Mouse (Mus musculus) cortical plate, adult 2 months (tissue): ENCODE measurements around the gene Gm10282. TPM values are rescaled to one million over a fixed set of nuclear protein-coding genes. Genes with fewer than 3 reads are reported as not detected.

Experiments used
- H3K27ac ChIP-seq: fragments of 200-500 bp; 2 replicates; pipeline ENCODE4 v1.5.1; 2012; ENCODE audit warnings: low read length, control low read depth, inconsistent platforms; ENCODE audit not compliant: insufficient read depth
- H3K4me1 ChIP-seq: fragments of 200-500 bp; 2 replicates; pipeline ENCODE4 v1.6.1; 2011; ENCODE audit warnings: low read length; ENCODE audit not compliant: control insufficient read depth, insufficient read depth
- H3K4me3 ChIP-seq: fragments of 200-500 bp; 2 replicates; pipeline ENCODE4 v1.5.1; 2011; ENCODE audit warnings: mild to moderate bottlenecking, low read length, control low read depth; ENCODE audit not compliant: insufficient read depth
- CTCF ChIP-seq: fragments of 200-500 bp; IDR thresholded peaks from 2 replicates; pipeline ENCODE4 v1.5.1; 2011; ENCODE audit warnings: mild to moderate bottlenecking, control low read depth, low read length; ENCODE audit not compliant: insufficient read depth; ENCODE audit errors: extremely low read depth
- POLR2A ChIP-seq: fragments of 200-500 bp; IDR thresholded peaks from 2 replicates; pipeline ENCODE4 v1.6.1; 2011; ENCODE audit warnings: mild to moderate bottlenecking, low read length, control low read depth; ENCODE audit not compliant: insufficient read depth; ENCODE audit errors: extremely low read depth
- polyA plus RNA-seq: library from polyadenylated mRNA; depleted of rRNA; stranded (reverse); fragments of >200 nt; gene quantifications from 2 replicates; pipeline ENCODE4 v1.2.3, GENCODE M21; 2012

Gm10282 gene
- polyA plus RNA-seq, 1 experiment, result 5.4 TPM

- Histone ChIP-seq H3K4me1 (no peaks in the 10 kb centered on the region; the same call in none of the 2 replicates), H3K4me3 (no peak overlapping the region), H3K27ac (no peak overlapping the region)
- no peak for TF ChIP-seq CTCF
- TF ChIP-seq POLR2A, result no peak
Measured at GRCm38 (mm10) chr8:72324708-72325107, 19.6 kb upstream of the Gm10282 start.

- no peak overlapping the region for H3K27ac ChIP-seq
- TF ChIP-seq CTCF (no peak), POLR2A (no peak)
- H3K4me1 ChIP-seq, result no peaks in the 10 kb centered on the region; the same call in none of the 2 replicates
- H3K4me3 ChIP-seq, result no peak overlapping the region
Measured at GRCm38 (mm10) chr8:72324036-72324706, 19.1 kb upstream of the Gm10282 start.

GRCm38 (mm10) chr8:72323131-72323725 is 18.2 kb upstream of the Gm10282 start:
- peak overlapping the region; percentile 24 for H3K27ac ChIP-seq
- TF ChIP-seq CTCF (no peak), POLR2A (no peak)
- no peak overlapping the region for H3K4me3 ChIP-seq
- H3K4me1 ChIP-seq, result no peaks in the 10 kb centered on the region; the same call in none of the 2 replicates

- Histone ChIP-seq H3K27ac (0 out of 2 replicates have a peak overlapping the region, but pooled peaks have one; percentile 24), H3K4me3 (peak overlapping the region; percentile 18), H3K4me1 (no peaks in the 10 kb centered on the region; the same call in none of the 2 replicates)
- no peak for TF ChIP-seq POLR2A
- no peak for TF ChIP-seq CTCF
Measured at GRCm38 (mm10) chr8:72322471-72322889, 17.4 kb upstream of the Gm10282 start.

- H3K4me3 ChIP-seq, result peak overlapping the region; percentile 18
- H3K27ac ChIP-seq, result no peak overlapping the region
- H3K4me1 ChIP-seq, result no peaks in the 10 kb centered on the region; the same call in none of the 2 replicates
- TF ChIP-seq CTCF, result no peak
- no peak for TF ChIP-seq POLR2A
Measured at GRCm38 (mm10) chr8:72321635-72322441, 16.8 kb upstream of the Gm10282 start.

GRCm38 (mm10) chr8:72320803-72321583 is 15.9 kb upstream of the Gm10282 start:
- no peak overlapping the region; the same call in 1 of the 2 replicates for H3K27ac ChIP-seq
- H3K4me1 ChIP-seq, result no peaks in the 10 kb centered on the region; the same call in none of the 2 replicates
- TF ChIP-seq POLR2A (no peak), CTCF (no peak)
- H3K4me3 ChIP-seq, result peak overlapping the region; percentile 54; the same call in 1 of the 2 replicates

GRCm38 (mm10) chr8:72319921-72320802 is 15.1 kb upstream of the Gm10282 start:
- peak overlapping the region; percentile 54; the same call in 1 of the 2 replicates for H3K4me3 ChIP-seq
- no peaks in the 10 kb centered on the region; the same call in none of the 2 replicates for H3K4me1 ChIP-seq
- no peak for TF ChIP-seq POLR2A
- H3K27ac ChIP-seq, result no peak overlapping the region; the same call in 1 of the 2 replicates

- no peaks in the 10 kb centered on the region; the same call in none of the 2 replicates for H3K4me1 ChIP-seq
- H3K4me3 ChIP-seq, result peak overlapping the region; percentile 54
- TF ChIP-seq POLR2A (no peak), CTCF (no peak)
- peak overlapping the region; percentile 43 for H3K27ac ChIP-seq
Measured at GRCm38 (mm10) chr8:72319397-72319796, 14.3 kb upstream of the Gm10282 start.

GRCm38 (mm10) chr8:72318801-72319322 is 13.8 kb upstream of the Gm10282 start, which contains the start of gene Klf2:
Klf2 (plus strand) TSS chr8:72319033.
- Histone ChIP-seq H3K4me1 (no peaks in the 10 kb centered on the region; the same call in none of the 2 replicates), H3K4me3 (peak within 1 kb of the TSS; percentile 54), H3K27ac (peak within 1 kb of the TSS; percentile 60)
- TF ChIP-seq POLR2A, result peak; percentile 90
- no peak for TF ChIP-seq CTCF
